Mouse (Mus musculus) hindlimb bud, embryonic 11.5 days (tissue): ENCODE measurements around the gene Plekhm2.

Experiments
- DNase-seq: peaks from one replicate; pipeline ENCODE4 v3.0.0-alpha.2; 2012; ENCODE audit warnings: low read depth, low spot score; ENCODE audit errors: extremely low spot score

Plekhm2 gene

DNA sequence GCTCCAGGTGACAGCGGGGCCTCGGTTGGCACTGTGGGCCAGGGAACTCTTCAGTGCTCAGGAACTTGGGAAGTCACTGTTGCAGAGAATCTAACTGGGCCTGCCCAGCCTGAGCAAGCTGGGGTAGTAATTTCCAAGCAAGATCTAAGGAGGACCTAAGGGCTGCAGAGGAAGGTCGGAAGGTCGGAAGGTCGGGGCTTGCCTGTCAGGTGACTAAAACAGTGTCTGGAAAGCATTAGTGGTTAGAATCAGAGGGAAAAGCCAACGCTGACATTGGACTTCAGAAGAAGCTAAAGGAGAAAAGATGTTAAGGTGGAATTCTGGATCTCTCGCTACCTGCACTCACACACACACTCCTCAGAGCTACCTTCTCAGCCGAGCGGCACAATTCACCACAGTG lies 28.7 kb downstream of the Plekhm2 start:
- no peak for DNase-seq

DNA sequence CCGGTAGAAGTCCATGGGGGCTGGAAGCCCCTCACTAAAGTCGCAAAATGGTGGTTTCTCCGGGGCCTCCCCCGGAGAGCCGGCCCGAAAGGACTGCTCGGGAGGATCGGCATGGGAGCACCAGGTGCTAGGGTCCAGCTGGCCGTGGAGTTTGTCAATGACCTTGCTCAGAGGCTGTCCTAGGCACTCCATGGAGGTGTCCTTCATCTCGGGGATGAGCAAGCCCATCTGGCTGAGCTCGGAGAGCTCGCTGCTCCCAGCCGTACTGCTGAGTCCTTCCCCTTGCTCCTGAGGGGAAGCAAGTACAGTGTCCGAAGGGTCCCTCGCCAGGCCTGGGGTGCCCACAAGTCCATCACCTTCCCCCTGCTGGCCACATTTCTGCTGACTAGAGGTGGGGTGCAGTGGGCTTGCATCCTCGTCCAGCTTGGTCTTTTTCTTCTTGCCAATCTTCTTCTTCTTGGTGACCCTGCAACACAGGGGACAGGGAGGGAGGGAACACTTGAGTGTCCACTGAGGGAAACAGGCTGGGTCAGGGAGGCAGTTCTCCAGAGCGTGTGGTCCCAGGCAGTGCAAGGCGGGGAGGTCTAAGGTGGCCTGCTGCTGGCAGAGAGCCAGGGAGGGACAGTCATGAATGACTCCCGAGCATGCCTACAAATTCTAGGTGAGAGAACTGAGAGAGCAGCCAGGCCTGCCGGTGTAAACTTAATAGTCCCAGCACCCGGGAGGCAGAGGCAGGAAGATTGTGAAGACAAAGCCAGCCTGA lies 32.4 kb downstream of the Plekhm2 start:
- no peak for DNase-seq

DNA sequence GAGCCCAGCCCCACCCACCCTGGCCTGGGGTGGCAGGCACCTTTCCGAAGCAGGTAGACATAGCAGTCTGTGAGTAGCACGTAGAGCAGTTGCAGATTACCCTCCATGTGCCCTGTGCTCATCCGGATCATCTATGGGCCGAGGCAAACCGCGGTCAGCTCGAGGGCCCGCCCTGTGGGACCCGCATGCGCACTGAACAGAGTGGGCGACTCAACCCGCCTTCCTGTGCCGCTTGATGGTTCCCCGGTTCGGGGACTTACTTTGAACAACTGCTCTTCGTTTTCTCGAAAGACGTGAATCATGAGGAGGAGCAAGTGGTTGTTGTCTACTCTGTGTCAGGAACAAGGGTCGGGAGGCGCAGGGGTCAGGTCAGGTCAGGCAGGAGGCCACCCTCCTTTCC lies 33.4 kb downstream of the Plekhm2 start:
- DNase-seq, result no peak

DNA sequence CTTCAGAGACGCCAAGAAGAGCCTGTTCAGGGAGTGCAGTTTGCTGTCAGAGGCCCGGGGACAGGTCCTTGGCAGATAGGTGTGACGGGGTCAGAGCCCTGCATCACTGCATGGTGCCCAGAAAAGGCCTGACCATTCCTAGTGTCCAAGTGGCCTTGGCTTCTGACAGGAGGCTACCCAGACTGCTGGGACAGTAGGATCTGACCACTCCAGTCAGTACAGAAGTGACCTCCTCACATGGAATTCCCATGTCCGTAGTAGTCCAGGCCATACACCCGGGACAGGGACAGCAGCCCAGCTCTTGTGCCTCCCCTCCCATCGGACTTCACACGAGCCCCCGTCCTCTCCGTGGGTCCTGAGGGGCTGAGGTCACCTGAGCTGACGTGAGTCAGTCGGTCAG lies 34.7 kb downstream of the Plekhm2 start:
- DNase-seq, result no peak

DNA sequence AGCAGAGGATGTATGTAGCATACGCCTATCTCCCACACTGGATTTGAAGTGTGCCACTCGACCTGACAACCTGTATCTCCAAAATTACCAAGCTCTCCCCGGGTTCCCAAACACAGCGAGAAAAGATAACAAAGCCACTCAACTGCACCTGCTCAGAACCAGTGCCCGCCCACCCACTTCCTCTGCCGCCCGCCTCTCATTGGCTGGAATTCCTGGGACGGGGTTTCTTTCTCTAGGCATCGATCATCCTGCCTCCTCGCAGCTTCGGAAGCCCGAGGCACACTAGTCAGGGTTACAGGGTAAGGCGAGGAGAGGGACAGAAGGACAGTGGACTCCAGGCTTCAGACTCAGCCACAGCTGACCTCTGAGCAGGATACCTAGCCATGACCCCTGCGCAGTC lies 36.0 kb downstream of the Plekhm2 start:
- DNase-seq, result no peak

DNA sequence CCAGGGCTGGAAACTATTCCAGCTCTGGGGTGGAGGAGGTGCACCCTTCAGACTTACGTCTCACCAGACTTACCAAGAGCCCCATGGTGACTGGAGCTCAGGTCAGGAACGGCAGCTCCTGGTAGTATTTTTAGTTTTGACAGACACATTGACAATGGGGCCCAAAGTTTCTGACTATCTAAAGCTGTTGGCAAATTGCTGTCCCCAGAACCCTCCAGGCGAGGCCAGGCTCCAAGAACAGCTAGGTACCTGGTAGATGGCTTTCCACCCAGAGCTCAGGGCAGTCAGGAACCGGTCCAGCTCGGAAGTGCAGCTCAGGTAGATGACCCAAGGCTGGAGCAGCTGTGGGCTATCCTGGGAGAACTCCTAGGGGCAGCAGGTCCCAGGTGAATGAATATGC lies 37.2 kb downstream of the Plekhm2 start:
- DNase-seq, result no peak

DNA sequence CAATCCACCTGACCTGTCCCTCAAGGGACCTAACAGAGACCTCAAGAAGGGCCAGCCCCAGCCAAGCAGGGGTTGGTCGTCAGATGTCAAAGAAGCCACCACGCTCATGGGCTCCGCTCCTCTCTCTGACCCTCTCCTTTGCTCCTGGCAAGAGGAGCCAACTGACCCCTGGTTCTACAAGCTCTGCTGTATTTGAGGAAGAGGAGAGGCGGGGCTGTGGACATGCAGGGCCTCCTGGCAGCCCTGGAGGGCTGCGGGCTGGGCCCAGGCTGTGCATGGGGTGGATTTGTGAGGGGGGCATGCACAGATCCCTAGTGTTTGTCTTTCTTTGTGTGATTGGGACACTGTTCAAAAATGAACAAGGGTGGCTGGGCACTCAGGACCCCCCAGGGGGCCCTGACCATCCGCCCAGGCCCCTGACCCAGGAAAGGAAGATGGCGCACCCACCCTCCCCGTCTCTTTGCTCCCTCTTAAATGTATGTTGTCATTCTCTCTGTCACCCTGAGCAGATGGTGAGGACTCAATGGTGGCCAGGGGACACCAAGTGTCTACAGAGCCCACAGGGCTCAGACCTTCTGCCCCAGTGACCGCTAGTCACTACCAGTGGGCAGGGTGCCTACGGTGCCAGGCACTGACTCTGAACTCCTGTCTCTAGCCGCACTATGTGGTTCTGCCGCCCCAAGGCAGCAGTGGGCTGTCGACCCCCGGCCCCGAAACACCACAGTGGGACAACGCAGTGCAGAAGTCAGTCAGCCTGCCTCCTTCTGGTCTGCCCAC lies 38.7 kb downstream of the Plekhm2 start:
- DNase-seq, result no peak

DNA sequence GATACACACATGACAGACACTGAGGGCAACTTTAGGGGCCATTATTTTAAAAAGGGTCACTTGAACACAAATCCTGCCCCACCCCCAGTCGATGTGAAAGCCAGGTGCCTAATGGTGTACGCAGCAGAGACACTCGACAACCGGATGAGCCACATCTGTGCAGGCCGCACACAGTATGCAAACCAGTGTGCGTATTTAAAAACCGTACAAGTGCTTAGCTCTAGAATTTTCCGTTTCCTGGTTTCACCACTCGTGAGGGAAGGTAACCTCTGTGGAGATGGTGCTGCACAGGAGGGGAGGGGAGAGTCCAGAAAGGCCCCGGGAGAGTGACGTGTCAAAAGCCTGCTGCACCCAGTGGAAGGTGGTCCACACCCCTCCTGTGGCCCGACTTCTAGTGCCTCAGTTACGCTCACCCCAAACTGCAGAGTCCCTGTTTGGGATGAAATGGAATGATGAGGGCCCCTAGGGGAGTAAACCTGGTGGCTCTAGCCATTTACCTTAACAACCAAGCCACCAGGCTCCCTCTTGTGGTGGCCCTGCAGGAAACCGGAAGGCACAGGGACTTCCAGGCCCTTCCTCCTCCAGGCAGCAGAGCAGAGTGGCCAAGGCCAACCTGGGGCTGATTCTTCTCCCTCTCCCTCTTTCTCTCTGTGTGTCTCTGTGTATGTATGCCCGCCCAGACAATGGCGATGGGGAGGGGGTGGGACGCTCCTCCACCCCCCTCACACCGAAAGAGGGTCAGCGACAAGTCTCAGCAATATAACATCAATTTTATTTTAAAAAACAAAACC lies 39.5 kb downstream of the Plekhm2 start:
- DNase-seq, result no peak

DNA sequence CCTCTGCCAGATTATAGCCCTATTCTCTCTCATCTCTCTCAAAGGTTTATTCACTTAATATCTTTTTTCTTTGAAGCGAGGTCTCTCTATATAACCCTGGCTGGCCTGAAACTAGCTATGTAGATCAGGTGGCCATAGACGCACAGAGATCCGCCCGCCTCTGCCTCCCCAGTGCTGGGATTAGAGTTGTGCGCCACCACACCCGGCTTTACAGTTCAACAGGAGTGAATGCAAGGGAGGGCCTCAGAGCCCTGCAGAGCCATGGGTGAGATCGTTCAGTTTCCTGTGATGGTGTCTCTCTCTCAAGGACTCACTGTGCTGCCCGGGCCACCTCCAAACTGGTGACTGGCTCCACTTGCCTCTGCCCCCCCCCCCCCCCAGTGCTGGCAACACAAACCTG lies 40.6 kb downstream of the Plekhm2 start:
- DNase-seq, result no peak

DNA sequence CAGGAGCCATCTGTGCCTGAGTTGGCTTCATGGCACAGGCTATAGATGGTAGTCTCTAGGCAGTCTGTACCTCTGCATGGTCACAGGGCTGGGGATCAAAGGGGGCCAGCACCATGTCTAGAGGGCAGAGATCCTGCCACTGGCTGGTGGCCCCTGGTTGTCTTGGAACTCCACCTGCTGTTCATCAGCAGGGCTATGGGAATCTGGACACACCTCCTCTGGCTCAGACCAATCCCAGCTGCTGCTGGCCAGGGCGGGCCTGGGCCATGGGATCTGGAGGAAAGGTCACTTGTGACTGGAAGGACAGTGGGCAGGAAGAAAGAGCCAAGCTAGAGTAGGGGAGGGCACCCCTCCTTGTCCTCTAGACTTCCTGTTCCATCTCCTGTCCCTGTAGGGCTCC lies 41.0 kb downstream of the Plekhm2 start, which contains the start of gene Slc25a34:
Slc25a34 (minus strand) TSS at position 156 of the 400 bp plus-strand sequence.
- DNase-seq, result no peak

DNA sequence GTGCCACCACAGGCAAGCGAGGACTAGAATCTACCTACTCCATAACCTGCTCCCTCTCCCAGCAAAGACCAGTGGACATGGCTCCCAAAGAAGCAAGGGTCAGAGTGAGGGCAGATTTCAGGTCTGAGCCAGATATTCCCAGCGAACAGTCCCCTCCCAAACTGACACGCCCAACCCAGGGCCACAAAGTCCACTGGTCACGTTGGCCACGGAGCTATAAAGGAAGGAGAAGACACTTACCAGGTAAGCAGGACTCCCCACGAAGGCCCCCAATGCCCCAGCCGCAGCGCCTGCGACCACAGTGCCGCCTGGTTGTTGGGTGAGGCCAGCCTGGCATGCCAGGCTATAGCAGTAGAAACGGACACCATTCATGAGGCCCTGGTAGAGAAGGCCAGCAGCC lies 41.7 kb downstream of the Plekhm2 start:
- no peak for DNase-seq

DNA sequence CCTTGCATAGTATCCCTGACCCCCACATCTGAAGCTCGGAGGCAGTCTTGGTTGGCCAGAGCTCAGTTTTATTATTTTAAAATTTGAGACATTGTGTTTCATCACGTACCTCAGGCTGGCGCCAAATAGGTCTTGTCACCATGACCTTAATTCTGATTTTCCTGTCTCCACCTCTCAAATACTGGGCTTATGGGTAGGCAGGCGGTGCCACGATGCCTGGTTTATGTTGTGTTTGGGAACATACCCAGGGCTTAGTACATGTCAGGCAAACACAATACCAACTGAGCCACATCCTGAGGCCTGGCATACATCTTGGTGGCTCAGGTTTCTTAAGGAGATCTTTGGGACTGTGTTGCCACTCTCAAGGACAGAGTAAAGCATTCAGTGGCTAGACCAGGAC lies 42.1 kb downstream of the Plekhm2 start:
- no peak for DNase-seq

DNA sequence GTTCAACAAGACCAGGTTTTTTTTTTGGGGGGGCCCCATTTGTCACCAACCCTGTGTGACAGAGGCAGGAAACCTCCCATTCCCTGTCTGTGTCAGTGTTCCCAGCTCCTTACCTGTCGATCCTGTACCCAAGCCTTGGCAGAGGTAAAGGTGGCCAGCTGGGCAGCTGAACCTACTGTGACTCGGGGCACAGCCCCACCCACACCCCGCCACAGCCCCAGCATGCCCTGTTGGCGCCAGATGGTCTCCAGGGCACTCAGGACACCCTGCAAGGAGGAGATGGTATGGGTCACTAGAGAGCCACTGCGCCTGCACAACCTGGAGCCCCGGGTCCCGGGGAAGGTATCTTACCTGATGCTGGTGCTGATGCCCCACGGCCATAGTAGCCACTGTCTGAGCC lies 42.6 kb downstream of the Plekhm2 start:
- no peak for DNase-seq

DNA sequence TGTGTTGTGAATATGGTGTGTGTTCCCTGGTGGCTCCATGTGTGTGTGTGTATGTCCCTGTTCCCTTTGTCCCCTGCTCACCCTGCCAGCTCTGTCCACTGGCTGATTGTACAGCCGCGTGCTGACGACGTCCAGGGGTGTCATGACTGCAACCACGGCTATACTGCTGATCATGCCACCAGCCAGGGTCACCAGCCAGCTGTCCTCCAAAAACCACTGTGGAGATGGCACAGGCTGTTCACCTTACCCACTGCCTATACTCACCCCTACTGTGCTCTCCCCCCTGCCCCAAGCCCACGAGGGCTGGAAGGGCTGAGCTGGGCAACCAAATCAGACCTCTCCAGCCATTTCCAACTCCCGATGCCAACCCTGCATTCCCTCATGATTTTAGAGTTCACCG lies 43.4 kb downstream of the Plekhm2 start:
- no peak for DNase-seq

DNA sequence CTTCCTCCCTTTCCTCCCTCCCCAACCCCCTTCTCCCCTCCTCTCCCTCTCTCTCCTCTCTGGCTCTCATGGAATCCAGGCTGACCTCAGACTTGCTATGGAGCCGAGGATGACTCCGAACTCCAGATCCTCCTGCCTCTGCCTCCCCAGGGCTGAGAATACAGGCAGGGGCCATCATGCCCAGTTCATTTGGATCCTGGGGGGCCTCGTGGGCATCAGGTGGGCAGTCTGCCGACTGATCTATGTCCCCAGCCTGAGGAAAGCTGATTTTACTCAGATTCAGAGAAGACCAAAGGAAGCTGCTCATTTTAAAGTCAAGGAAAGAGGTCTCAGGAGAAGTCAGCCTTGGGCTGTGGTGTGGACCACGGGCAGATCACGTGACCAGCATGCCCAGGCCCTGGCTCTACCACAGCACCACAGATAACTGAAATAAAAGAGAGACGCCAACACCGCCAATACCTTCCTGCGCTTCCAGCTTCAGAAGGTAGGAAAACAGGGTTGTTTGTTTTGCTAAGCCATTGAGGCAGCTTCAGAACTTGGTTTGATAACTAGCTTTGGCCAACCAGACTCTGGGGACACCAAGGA lies 45.3 kb downstream of the Plekhm2 start:
- DNase-seq, result no peak

DNA sequence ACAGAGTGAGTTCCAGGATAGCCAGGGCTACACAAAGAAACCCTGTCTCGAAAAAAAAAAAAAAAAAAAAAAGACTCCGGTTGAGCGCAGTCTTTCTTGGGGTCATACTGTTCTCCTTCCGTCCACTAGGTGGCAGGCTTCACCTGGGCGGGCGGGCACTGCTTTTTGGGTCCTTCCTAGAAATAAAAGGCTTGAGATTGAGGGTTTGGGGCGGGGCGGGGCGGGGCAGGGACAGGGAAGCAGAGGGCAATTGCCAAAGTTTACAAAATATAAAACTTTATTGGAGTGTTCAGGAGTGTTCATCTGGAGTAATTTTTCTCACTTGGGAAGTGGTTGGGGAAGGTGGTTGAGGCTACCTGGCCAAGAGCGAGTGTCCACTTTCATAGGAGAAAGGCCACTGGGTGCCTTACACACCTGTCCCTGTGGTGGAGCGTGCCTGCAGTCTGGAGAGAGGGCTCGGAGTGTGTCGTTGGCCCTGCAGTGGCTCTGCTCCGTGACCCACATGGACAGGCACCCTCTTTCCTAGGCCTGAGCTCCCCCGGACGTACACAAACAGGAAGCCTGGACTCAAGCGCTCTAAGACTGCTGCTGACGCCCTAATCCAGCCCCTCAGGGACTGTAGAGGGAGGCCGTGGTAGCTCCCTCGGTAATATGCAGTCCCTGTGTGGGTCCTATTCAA lies 46.0 kb downstream of the Plekhm2 start, which contains the start of gene Tmem82:
Tmem82 (minus strand) TSS at position 69 of the 679 bp plus-strand sequence.
- DNase-seq, result no peak

DNA sequence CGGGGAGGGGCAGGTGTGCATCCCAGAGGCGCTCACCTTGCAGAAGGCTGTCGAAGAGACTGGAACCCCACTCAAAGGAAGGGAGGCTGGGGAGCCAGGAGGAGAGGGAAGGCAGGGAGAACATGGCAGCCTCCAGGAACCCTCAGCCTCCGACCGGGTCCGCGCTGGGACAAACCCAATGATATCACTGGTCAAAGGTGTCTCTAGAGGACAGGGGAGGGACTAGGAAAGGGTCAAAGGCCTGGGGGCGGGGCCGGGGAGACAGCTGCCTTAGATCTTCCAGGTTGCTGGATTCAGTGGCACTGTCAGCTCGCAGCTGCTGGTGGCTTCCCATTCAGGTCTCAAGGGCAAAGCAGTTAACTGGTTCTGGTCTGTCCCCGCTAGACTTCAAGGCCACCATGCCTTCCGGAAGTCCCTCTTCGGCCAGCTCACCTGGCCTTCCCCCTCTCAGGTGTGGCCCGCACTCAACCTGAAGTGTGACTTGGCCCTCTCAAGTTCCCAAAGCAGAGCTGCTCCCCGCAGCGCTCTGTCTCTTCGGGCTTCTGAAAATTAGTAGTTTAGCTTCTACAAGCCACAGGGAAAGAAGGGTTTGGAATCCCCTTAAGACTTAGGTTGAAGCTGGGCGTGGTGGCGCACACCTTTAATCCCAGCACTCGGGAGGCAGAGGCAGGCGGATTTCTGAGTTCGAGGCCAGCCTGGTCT lies 46.7 kb downstream of the Plekhm2 start:
- DNase-seq, result no peak

DNA sequence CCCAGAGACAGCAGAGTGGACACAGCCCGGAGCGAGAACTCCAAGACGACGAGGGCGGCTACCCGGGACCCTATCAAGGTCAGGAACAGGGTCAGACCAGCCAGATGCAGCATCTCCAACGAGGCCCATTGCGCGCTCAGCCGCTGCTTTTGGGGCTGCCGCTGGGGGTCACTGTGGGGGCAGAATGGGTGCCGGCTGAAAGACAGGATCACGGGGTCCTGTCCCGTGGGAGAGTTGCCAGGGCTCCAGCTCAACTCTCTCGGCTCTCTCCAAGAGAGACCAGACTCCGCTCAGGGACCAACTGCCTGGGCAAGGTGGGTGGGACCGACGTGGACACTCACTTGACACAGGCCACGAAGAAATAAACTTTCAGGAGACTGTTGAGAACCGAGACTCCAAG lies 47.4 kb downstream of the Plekhm2 start:
- no peak for DNase-seq

DNA sequence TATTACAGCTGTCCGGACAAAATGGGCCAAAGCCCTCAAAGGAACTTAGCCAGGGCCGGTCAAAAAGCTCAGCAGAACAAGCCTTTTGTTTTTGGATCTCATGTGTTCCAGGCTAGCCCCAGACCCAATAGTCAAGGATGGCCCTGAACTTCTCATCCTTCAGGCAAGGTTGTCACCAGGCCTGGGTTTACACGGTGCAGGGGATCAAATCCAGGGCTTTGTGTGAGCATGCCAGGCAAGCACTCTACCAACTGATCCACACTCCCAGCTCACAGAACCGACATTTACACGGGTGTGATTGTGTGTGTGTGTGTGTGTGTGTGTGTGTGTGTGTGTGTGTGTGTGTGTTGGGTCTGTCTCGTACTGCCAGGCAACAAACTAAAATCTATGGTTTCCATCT lies 47.9 kb downstream of the Plekhm2 start:
- DNase-seq, result no peak

DNA sequence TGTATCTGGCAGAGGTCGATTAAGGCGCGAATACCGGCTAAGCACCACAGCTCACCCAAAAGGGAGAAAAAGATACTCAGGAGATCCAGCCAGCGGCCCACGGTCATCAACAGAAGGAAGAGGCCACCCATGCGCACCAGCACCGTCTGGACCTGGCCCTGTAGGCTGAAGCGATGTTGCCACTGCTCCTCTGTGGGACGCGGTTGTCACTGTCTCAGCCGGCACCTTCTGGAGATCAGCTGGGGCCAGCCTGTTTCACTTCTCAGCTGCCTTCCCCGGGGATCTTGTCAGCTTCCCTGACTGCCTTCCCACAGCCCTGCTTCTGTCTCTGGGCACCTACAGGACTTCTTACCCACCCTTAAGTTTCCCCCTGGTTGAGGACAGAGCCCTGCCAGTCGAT lies 49.8 kb downstream of the Plekhm2 start:
- no peak for DNase-seq
